Mouse (Mus musculus): Measurements from ENCODE around the gene Crlf3. TPM values are rescaled to one million over a fixed set of nuclear protein-coding genes. Genes with fewer than 3 reads are reported as not detected.

Gene Crlf3
- polyA plus RNA-seq, 1 experiment from 2014 or later = 47.8 TPM

- H3K27me3 ChIP-seq (ENCODE audit: insufficient read depth, low read length) = no peaks in the 10 kb centered on the region
- H3K4me1 ChIP-seq (ENCODE audit: insufficient read depth) = no peaks in the 10 kb centered on the region
- H3K27ac ChIP-seq (ENCODE audit: low read depth) = no peak overlapping the region
- no peak overlapping the region for H3K9ac ChIP-seq (replicated peaks)
- TF ChIP-seq EP300 (IDR thresholded peaks at IDR 0.05; ENCODE audit: low read depth) = no peak
- WGBS (ENCODE audit: insufficient replicate concordance) = 91% methylated on average over 5 of the region's 5 CpGs
- H3K36me3 ChIP-seq (replicated peaks; ENCODE audit: insufficient read depth, low read length) = peaks cover 92% of the 10 kb centered on the region
- no peaks in the 10 kb centered on the region for H3K9me3 ChIP-seq (ENCODE audit: low read length)
- no peak for DNase-seq
- no peak overlapping the region for H3K4me2 ChIP-seq (ENCODE audit: low read depth, low read length)
- no peak overlapping the region for H3K4me3 ChIP-seq (ENCODE audit: low read depth, low read length)
- ATAC-seq = no peak
Observed at GRCm38 (mm10) chr11:80053171-80053570, 27.6 kb downstream of the Crlf3 start.

GRCm38 (mm10) chr11:80052456-80052855 is 28.3 kb downstream of the Crlf3 start:
- Histone ChIP-seq H3K36me3 (replicated peaks; ENCODE audit: insufficient read depth, low read length) (peaks cover 92% of the 10 kb centered on the region), H3K9me3 (ENCODE audit: low read length) (no peaks in the 10 kb centered on the region), H3K4me2 (ENCODE audit: low read depth, low read length) (no peak overlapping the region), H3K4me1 (ENCODE audit: insufficient read depth) (no peaks in the 10 kb centered on the region), H3K27ac (ENCODE audit: low read depth) (no peak overlapping the region), H3K9ac (replicated peaks) (no peak overlapping the region), H3K4me3 (ENCODE audit: low read depth, low read length) (no peak overlapping the region), H3K27me3 (ENCODE audit: insufficient read depth, low read length) (no peaks in the 10 kb centered on the region)
- WGBS (ENCODE audit: insufficient replicate concordance) = 81% methylated on average over 7 of the region's 7 CpGs
- ATAC-seq (no peak), DNase-seq (no peak)
- no peak for TF ChIP-seq CTCF (IDR thresholded peaks at IDR 0.05; ENCODE audit: low read depth)
- no peak for TF ChIP-seq EP300 (IDR thresholded peaks at IDR 0.05; ENCODE audit: low read depth)

GRCm38 (mm10) chr11:80050088-80050487 is 30.7 kb downstream of the Crlf3 start:
- Histone ChIP-seq H3K36me3 (replicated peaks; ENCODE audit: insufficient read depth, low read length) (peaks cover 78% of the 10 kb centered on the region), H3K4me2 (ENCODE audit: low read depth, low read length) (no peak overlapping the region), H3K27me3 (ENCODE audit: insufficient read depth, low read length) (no peaks in the 10 kb centered on the region), H3K9me3 (ENCODE audit: low read length) (no peaks in the 10 kb centered on the region), H3K27ac (ENCODE audit: low read depth) (no peak overlapping the region), H3K4me3 (ENCODE audit: low read depth, low read length) (no peak overlapping the region), H3K9ac (replicated peaks) (no peak overlapping the region), H3K4me1 (ENCODE audit: insufficient read depth) (no peaks in the 10 kb centered on the region)
- DNase-seq (no peak), ATAC-seq (no peak)
- TF ChIP-seq EP300 (IDR thresholded peaks at IDR 0.05; ENCODE audit: low read depth) = no peak
- no peak for TF ChIP-seq CTCF (IDR thresholded peaks at IDR 0.05; ENCODE audit: low read depth)
- WGBS (ENCODE audit: insufficient replicate concordance) = 77% methylated on average over 2 of the region's 2 CpGs

- no peak overlapping the region for H3K4me3 ChIP-seq (ENCODE audit: low read depth, low read length)
- H3K36me3 ChIP-seq (replicated peaks; ENCODE audit: insufficient read depth, low read length) = peaks cover 50% of the 10 kb centered on the region
- DNase-seq (no peak), ATAC-seq (no peak)
- H3K27ac ChIP-seq (ENCODE audit: low read depth) = no peak overlapping the region
- no peaks in the 10 kb centered on the region for H3K27me3 ChIP-seq (ENCODE audit: insufficient read depth, low read length)
- H3K9ac ChIP-seq (replicated peaks) = no peak overlapping the region
- H3K4me1 ChIP-seq (ENCODE audit: insufficient read depth) = no peaks in the 10 kb centered on the region
- no peaks in the 10 kb centered on the region for H3K9me3 ChIP-seq (ENCODE audit: low read length)
- H3K4me2 ChIP-seq (ENCODE audit: low read depth, low read length) = no peak overlapping the region
- TF ChIP-seq EP300 (IDR thresholded peaks at IDR 0.05; ENCODE audit: low read depth) = no peak
- WGBS (ENCODE audit: insufficient replicate concordance) = 93% methylated on average over 7 of the region's 7 CpGs
Observed at GRCm38 (mm10) chr11:80046856-80047255, 33.9 kb downstream of the Crlf3 start.

- Histone ChIP-seq H3K9ac (replicated peaks) (no peak overlapping the region), H3K36me3 (replicated peaks; ENCODE audit: insufficient read depth, low read length) (peaks cover 19% of the 10 kb centered on the region), H3K27me3 (ENCODE audit: insufficient read depth, low read length) (no peaks in the 10 kb centered on the region), H3K4me3 (ENCODE audit: low read depth, low read length) (no peak overlapping the region), H3K4me2 (ENCODE audit: low read depth, low read length) (no peak overlapping the region), H3K27ac (ENCODE audit: low read depth) (no peak overlapping the region), H3K4me1 (ENCODE audit: insufficient read depth) (no peaks in the 10 kb centered on the region), H3K9me3 (ENCODE audit: low read length) (no peaks in the 10 kb centered on the region)
- no peak for ATAC-seq
- DNase-seq = no peak
- no peak for TF ChIP-seq EP300 (IDR thresholded peaks at IDR 0.05; ENCODE audit: low read depth)
- no peak for TF ChIP-seq CTCF (IDR thresholded peaks at IDR 0.05; ENCODE audit: low read depth)
- WGBS (ENCODE audit: insufficient replicate concordance) = 76% methylated on average over 8 of the region's 8 CpGs
Observed at GRCm38 (mm10) chr11:80043419-80043817, 37.4 kb downstream of the Crlf3 start.

GRCm38 (mm10) chr11:80042615-80043418 is 38.0 kb downstream of the Crlf3 start:
- H3K4me2 ChIP-seq (ENCODE audit: low read depth, low read length) = no peak overlapping the region
- no peaks in the 10 kb centered on the region for H3K4me1 ChIP-seq (ENCODE audit: insufficient read depth)
- TF ChIP-seq EP300 (IDR thresholded peaks at IDR 0.05; ENCODE audit: low read depth) (no peak), CTCF (IDR thresholded peaks at IDR 0.05; ENCODE audit: low read depth) (peak; percentile 83)
- ATAC-seq = peak; percentile 92
- no peak overlapping the region for H3K4me3 ChIP-seq (ENCODE audit: low read depth, low read length)
- no peak overlapping the region for H3K9ac ChIP-seq (replicated peaks)
- H3K36me3 ChIP-seq (replicated peaks; ENCODE audit: insufficient read depth, low read length) = peaks cover 13% of the 10 kb centered on the region
- H3K27me3 ChIP-seq (ENCODE audit: insufficient read depth, low read length) = no peaks in the 10 kb centered on the region
- H3K9me3 ChIP-seq (ENCODE audit: low read length) = no peaks in the 10 kb centered on the region
- H3K27ac ChIP-seq (ENCODE audit: low read depth) = no peak overlapping the region
- 52% methylated on average over 10 of the region's 10 CpGs for WGBS (ENCODE audit: insufficient replicate concordance)
- peak; percentile 58 for DNase-seq

Measured in liver, postnatal 0 days (tissue).